Mouse (Mus musculus) erythroblast, adult 5-6 weeks (primary cell): ENCODE data around the gene Rnpc3. TPM values are rescaled to one million over a fixed set of nuclear protein-coding genes. Genes with fewer than 3 reads are reported as not detected.
"Not testable (repeated sequence)": the region's sequence is repeated elsewhere in the genome, so short reads cannot be mapped to it uniquely, and the experiment has no call there.

Experiments used
- ATAC-seq: replicated peaks from 2 replicates; pipeline ENCODE4 v1.8.0; 2016; ENCODE audit warnings: moderate number of reproducible peaks, mild to moderate bottlenecking, moderate TSS enrichment, inconsistent platforms; ENCODE audit not compliant: poor library complexity, low FRiP score, severe bottlenecking
- total RNA-seq, 2 experiments: library from RNA; stranded (forward) in 1 of 2; stranded (reverse) in 1 of 2; fragments of 150-400 nt in 1 of 2; fragments of 200-764, 138-1000 nt in 1 of 2; gene quantifications; 2 replicates each; pipeline versions ENCODE4 v1.2.3 to v1.2.4; 2015 to 2017; ENCODE audit warnings: low replicate concordance in 2 of 2

Rnpc3 gene
- total RNA-seq (2015; ENCODE audit: low replicate concordance), result 55.2 and 71.9 TPM in 2 replicates
- 47.4 and 99.3 TPM in 2 replicates for total RNA-seq (2017; ENCODE audit: low replicate concordance)

GRCm38 (mm10) chr3:113629606-113630359 is at the start of gene Rnpc3:
Gene Rnpc3, minus strand, starts transcription at chr3:113630149.
- peak; percentile 83 for ATAC-seq

GRCm38 (mm10) chr3:113656940-113657339 is 27.0 kb upstream of the Rnpc3 start:
- peak; percentile 92 for ATAC-seq

GRCm38 (mm10) chr3:113654335-113654734 is 24.4 kb upstream of the Rnpc3 start:
- no peak for ATAC-seq

GRCm38 (mm10) chr3:113651386-113651785 is 21.4 kb upstream of the Rnpc3 start:
- not testable (repeated sequence) for ATAC-seq

- no peak for ATAC-seq
Measured at GRCm38 (mm10) chr3:113639545-113639944, 9.6 kb upstream of the Rnpc3 start.

GRCm38 (mm10) chr3:113634220-113634619 is 4.3 kb upstream of the Rnpc3 start:
- ATAC-seq, result no peak

GRCm38 (mm10) chr3:113631611-113632010 is 1.7 kb upstream of the Rnpc3 start:
- peak; percentile 20 for ATAC-seq

- peak; percentile 68 for ATAC-seq
Measured at GRCm38 (mm10) chr3:113630564-113630963, 615 bp upstream of the Rnpc3 start.

- no peak for ATAC-seq
Measured at GRCm38 (mm10) chr3:113606599-113606998, 23.4 kb downstream of the Rnpc3 start, which contains the start of gene Amy1. Gene Amy1, minus strand, starts transcription at chr3:113606699.

- no peak for ATAC-seq
Measured at GRCm38 (mm10) chr3:113590844-113591243, 39.1 kb downstream of the Rnpc3 start.

GRCm38 (mm10) chr3:113574578-113574977 is 55.4 kb downstream of the Rnpc3 start:
- no peak for ATAC-seq

GRCm38 (mm10) chr3:113574138-113574537 is 55.8 kb downstream of the Rnpc3 start:
- ATAC-seq, result no peak

- ATAC-seq, result no peak
Measured at GRCm38 (mm10) chr3:113572158-113572557, 57.8 kb downstream of the Rnpc3 start.

Other genes with a start within 250 kb of the Rnpc3 start
- gene Amy2a1, start 97.7 kb downstream of the Rnpc3 start, total RNA-seq (2015; ENCODE audit: low replicate concordance), result not detected in 2 replicates
- not detected in 2 replicates for gene Amy2a1, start 97.7 kb downstream of the Rnpc3 start, total RNA-seq (2017; ENCODE audit: low replicate concordance)
- 10.2 and 13.6 TPM in 2 replicates for gene Amy1, start 23.4 kb downstream of the Rnpc3 start, total RNA-seq (2015; ENCODE audit: low replicate concordance)
- gene Amy1, start 23.4 kb downstream of the Rnpc3 start, total RNA-seq (2017; ENCODE audit: low replicate concordance), result 0.77 and 7.4 TPM in 2 replicates